Mouse (Mus musculus) C2C12 (cell line): ENCODE data around the gene S1pr4.

Source experiments
- CTCF ChIP-seq: IDR thresholded peaks from one replicate; pipeline ENCODE4 v1.5.1; 2011; ENCODE audit not compliant: control insufficient read depth, insufficient read depth, insufficient read length
- FOSL1 ChIP-seq: IDR thresholded peaks from one replicate; pipeline ENCODE4 v1.8.0; 2011; ENCODE audit warnings: mild to moderate bottlenecking, low read length; ENCODE audit not compliant: poor library complexity, insufficient read depth, severe bottlenecking
- MAX ChIP-seq: IDR thresholded peaks from one replicate; pipeline ENCODE4 v1.6.1; 2011; ENCODE audit warnings: mild to moderate bottlenecking, control low read depth
- MYOD1 ChIP-seq: IDR thresholded peaks from one replicate; pipeline ENCODE4 v1.6.1; 2011; ENCODE audit warnings: low read depth; ENCODE audit not compliant: control insufficient read depth, insufficient read length
- MYOG ChIP-seq: IDR thresholded peaks from one replicate; pipeline ENCODE4 v1.6.1; 2011; ENCODE audit not compliant: control insufficient read depth, insufficient read length; ENCODE audit errors: extremely low read depth

- TF ChIP-seq CTCF (no peak), FOSL1 (no peak), MYOG (no peak), MAX (no peak), MYOD1 (no peak)
Measured at GRCm38 (mm10) chr10:81496969-81497368, 3.0 kb downstream of the S1pr4 start.
